Mouse (Mus musculus): Measurements from ENCODE around the gene Cep170b. TPM values are rescaled to one million over a fixed set of nuclear protein-coding genes. Genes with fewer than 3 reads are reported as not detected.
A peak's percentile ranks its signal among the peaks of the same experiment; 100 is the strongest.

Cep170b gene
- polyA plus RNA-seq, 1 experiment from 2014 or later: 25.0 TPM

GRCm38 (mm10) chr12:112706704-112707572 lies 13.3 kb upstream of the Cep170b start:
- H3K27ac ChIP-seq (replicated peaks): no peak overlapping the region
- peaks cover 14% of the 10 kb centered on the region for H3K4me1 ChIP-seq
- H3K36me3 ChIP-seq: no peaks in the 10 kb centered on the region
- H3K4me3 ChIP-seq (replicated peaks): peak overlapping the region; percentile 29
- peak overlapping the region; percentile 52 for H3K4me2 ChIP-seq (replicated peaks)
- H3K27me3 ChIP-seq: peaks cover 7% of the 10 kb centered on the region
- 13% methylated on average over 32 of the region's 32 CpGs for WGBS
- H3K9me3 ChIP-seq (replicated peaks): no peaks in the 10 kb centered on the region
- peak; percentile 70 for ATAC-seq (ENCODE audit: insufficient number of reproducible peaks, low FRiP score, low TSS enrichment, low read depth)
- H3K9ac ChIP-seq: no peak overlapping the region

GRCm38 (mm10) chr12:112707573-112707869 lies 12.7 kb upstream of the Cep170b start:
- H3K9me3 ChIP-seq (replicated peaks): no peaks in the 10 kb centered on the region
- peaks cover 7% of the 10 kb centered on the region for H3K27me3 ChIP-seq
- H3K36me3 ChIP-seq: no peaks in the 10 kb centered on the region
- peak; percentile 31; the same call in 1 of the 2 replicates for ATAC-seq (ENCODE audit: insufficient number of reproducible peaks, low FRiP score, low TSS enrichment, low read depth)
- H3K4me1 ChIP-seq: peaks cover 12% of the 10 kb centered on the region
- no peak overlapping the region for H3K9ac ChIP-seq
- WGBS: 27% methylated on average over 8 of the region's 8 CpGs
- H3K4me2 ChIP-seq (replicated peaks): peak overlapping the region; percentile 52
- no peak overlapping the region for H3K27ac ChIP-seq (replicated peaks)
- H3K4me3 ChIP-seq (replicated peaks): no peak overlapping the region

GRCm38 (mm10) chr12:112713984-112714383 lies 6.3 kb upstream of the Cep170b start:
- WGBS: 58% methylated on average over 3 of the region's 3 CpGs
- H3K4me3 ChIP-seq (replicated peaks): no peak overlapping the region
- no peak overlapping the region for H3K27ac ChIP-seq (replicated peaks)
- no peaks in the 10 kb centered on the region for H3K36me3 ChIP-seq
- no peaks in the 10 kb centered on the region for H3K9me3 ChIP-seq (replicated peaks)
- H3K27me3 ChIP-seq: no peaks in the 10 kb centered on the region; the same call in 1 of the 2 replicates
- no peak overlapping the region for H3K9ac ChIP-seq
- no peak for ATAC-seq (ENCODE audit: insufficient number of reproducible peaks, low FRiP score, low TSS enrichment, low read depth)
- no peak overlapping the region for H3K4me2 ChIP-seq (replicated peaks)
- H3K4me1 ChIP-seq: peaks cover 8% of the 10 kb centered on the region; the same call in 1 of the 2 replicates

DNA sequence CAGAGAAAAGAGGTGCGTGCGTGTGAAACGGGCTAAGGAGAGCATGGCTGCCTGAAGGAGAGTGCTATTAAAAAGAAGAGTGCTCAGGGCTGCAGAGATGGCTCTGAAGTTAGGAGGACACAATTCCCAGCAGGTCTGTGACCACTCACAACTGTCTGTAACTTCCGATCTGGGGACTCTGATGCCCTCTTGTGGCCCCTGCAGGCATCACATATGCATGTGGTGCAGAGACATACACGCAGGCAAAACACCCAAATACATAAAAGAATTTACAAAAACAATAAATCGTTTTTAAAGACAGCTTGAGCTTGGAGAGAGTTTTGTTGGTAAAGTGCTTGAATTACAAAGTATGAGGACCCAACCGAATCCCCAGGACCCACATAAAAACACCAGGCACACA lies 3.1 kb upstream of the Cep170b start:
- Histone ChIP-seq H3K27me3 (no peaks in the 10 kb centered on the region), H3K4me2 (replicated peaks) (no peak overlapping the region), H3K27ac (replicated peaks) (no peak overlapping the region), H3K4me3 (replicated peaks) (no peak overlapping the region), H3K4me1 (peaks cover 22% of the 10 kb centered on the region), H3K9ac (no peak overlapping the region), H3K36me3 (no peaks in the 10 kb centered on the region), H3K9me3 (replicated peaks) (no peaks in the 10 kb centered on the region)
- no peak for ATAC-seq (ENCODE audit: insufficient number of reproducible peaks, low FRiP score, low TSS enrichment, low read depth)
- WGBS: 24% methylated on average over 7 of the region's 7 CpGs

GRCm38 (mm10) chr12:112718995-112719394 lies 1.3 kb upstream of the Cep170b start:
- Histone ChIP-seq H3K27ac (replicated peaks) (no peak overlapping the region), H3K9me3 (replicated peaks) (no peaks in the 10 kb centered on the region)

DNA sequence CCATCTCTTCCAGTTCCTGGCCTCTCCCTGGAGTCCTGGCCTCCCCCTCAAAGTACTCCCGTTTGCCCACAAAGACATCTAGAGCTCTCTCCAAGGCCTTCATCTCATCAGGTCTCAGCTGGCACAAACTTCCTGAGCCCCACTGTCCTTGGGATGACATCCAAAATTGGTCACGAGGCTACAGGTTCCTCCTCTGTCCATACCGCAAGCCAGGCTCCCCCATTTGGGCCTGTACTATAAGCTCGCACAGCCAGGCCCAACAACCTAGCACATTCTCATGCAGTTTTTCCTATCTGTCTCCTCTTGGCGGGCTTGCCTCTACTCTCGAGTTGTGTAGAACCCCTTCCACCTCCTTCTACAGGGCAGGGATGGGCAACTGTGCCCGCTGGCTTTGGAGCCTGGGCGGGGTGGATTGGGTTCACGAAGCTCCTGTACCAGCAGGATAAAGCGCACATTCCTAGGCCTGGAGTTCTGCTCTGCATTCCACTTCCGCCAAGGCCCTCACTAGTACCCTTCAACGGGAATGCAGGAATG lies 702 bp downstream of the Cep170b start:
- 37% methylated on average over 12 of the region's 12 CpGs for WGBS
- no peak for ATAC-seq (ENCODE audit: insufficient number of reproducible peaks, low FRiP score, low TSS enrichment, low read depth)
- Histone ChIP-seq H3K27me3 (no peaks in the 10 kb centered on the region), H3K4me1 (peaks cover 38% of the 10 kb centered on the region), H3K4me3 (replicated peaks) (peak overlapping the region; percentile 85), H3K9ac (no peak overlapping the region), H3K27ac (replicated peaks) (peak overlapping the region; percentile 84), H3K36me3 (no peaks in the 10 kb centered on the region), H3K4me2 (replicated peaks) (peak overlapping the region; percentile 81), H3K9me3 (replicated peaks) (no peaks in the 10 kb centered on the region)

More at GRCm38 (mm10) chr12:112718995-112719394, 1.3 kb upstream of the Cep170b start:
- H3K36me3 ChIP-seq: no peaks in the 10 kb centered on the region
- H3K4me3 ChIP-seq (replicated peaks): no peak overlapping the region
- ATAC-seq (ENCODE audit: insufficient number of reproducible peaks, low FRiP score, low TSS enrichment, low read depth): no peak
- WGBS: 70% methylated on average over 5 of the region's 5 CpGs
- no peaks in the 10 kb centered on the region for H3K27me3 ChIP-seq
- H3K9ac ChIP-seq: no peak overlapping the region
- peaks cover 30% of the 10 kb centered on the region for H3K4me1 ChIP-seq
- no peak overlapping the region for H3K4me2 ChIP-seq (replicated peaks)

GRCm38 (mm10) chr12:112721424-112722239 lies 1.4 kb downstream of the Cep170b start:
- Histone ChIP-seq H3K27me3 (no peaks in the 10 kb centered on the region), H3K9ac (peak overlapping the region; percentile 78), H3K4me3 (replicated peaks) (peak overlapping the region; percentile 85), H3K36me3 (no peaks in the 10 kb centered on the region), H3K9me3 (replicated peaks) (no peaks in the 10 kb centered on the region), H3K4me1 (peaks cover 38% of the 10 kb centered on the region), H3K4me2 (replicated peaks) (peak overlapping the region; percentile 81), H3K27ac (replicated peaks) (peak overlapping the region; percentile 84)
- ATAC-seq (ENCODE audit: insufficient number of reproducible peaks, low FRiP score, low TSS enrichment, low read depth): peak; percentile 60
- 4% methylated on average over 46 of the region's 69 CpGs for WGBS

- WGBS: under 1% methylated on average over 68 of the region's 75 CpGs
- Histone ChIP-seq H3K4me3 (replicated peaks) (peak overlapping the region; percentile 85), H3K27ac (replicated peaks) (peak overlapping the region; percentile 84), H3K4me2 (replicated peaks) (peak overlapping the region; percentile 81), H3K27me3 (no peaks in the 10 kb centered on the region), H3K9ac (peak overlapping the region; percentile 78), H3K4me1 (peaks cover 38% of the 10 kb centered on the region), H3K36me3 (0 out of 2 replicates have a peak, but pooled peaks cover 1% of the 10 kb centered on the region), H3K9me3 (replicated peaks) (no peaks in the 10 kb centered on the region)
- peak; percentile 61 for ATAC-seq (ENCODE audit: insufficient number of reproducible peaks, low FRiP score, low TSS enrichment, low read depth)
Measured at GRCm38 (mm10) chr12:112722240-112723027, 2.2 kb downstream of the Cep170b start.

GRCm38 (mm10) chr12:112723028-112723330 lies 2.7 kb downstream of the Cep170b start:
- peak overlapping the region; percentile 84; the same call in 1 of the 2 replicates for H3K27ac ChIP-seq (replicated peaks)

GRCm38 (mm10) chr12:112723445-112723844 lies 3.2 kb downstream of the Cep170b start:
- no peaks in the 10 kb centered on the region for H3K9me3 ChIP-seq (replicated peaks)
- peak overlapping the region; percentile 81 for H3K4me2 ChIP-seq (replicated peaks)
- H3K36me3 ChIP-seq: 0 out of 2 replicates have a peak, but pooled peaks cover 3% of the 10 kb centered on the region
- WGBS: 81% methylated on average over 6 of the region's 6 CpGs
- no peak for ATAC-seq (ENCODE audit: insufficient number of reproducible peaks, low FRiP score, low TSS enrichment, low read depth)
- H3K27ac ChIP-seq (replicated peaks): 0 out of 2 replicates have a peak overlapping the region, but pooled peaks have one; percentile 84
- H3K9ac ChIP-seq: peak overlapping the region; percentile 78; the same call in 1 of the 2 replicates
- H3K4me1 ChIP-seq: peaks cover 38% of the 10 kb centered on the region
- H3K27me3 ChIP-seq: no peaks in the 10 kb centered on the region
- peak overlapping the region; percentile 85 for H3K4me3 ChIP-seq (replicated peaks)

More at GRCm38 (mm10) chr12:112723028-112723330, 2.7 kb downstream of the Cep170b start:
- Histone ChIP-seq H3K9me3 (replicated peaks) (no peaks in the 10 kb centered on the region), H3K36me3 (0 out of 2 replicates have a peak, but pooled peaks cover 3% of the 10 kb centered on the region), H3K27me3 (no peaks in the 10 kb centered on the region), H3K4me1 (peaks cover 38% of the 10 kb centered on the region), H3K9ac (peak overlapping the region; percentile 78), H3K4me2 (replicated peaks) (peak overlapping the region; percentile 81), H3K4me3 (replicated peaks) (peak overlapping the region; percentile 85)
- WGBS: 14% methylated on average over 5 of the region's 5 CpGs
- ATAC-seq (ENCODE audit: insufficient number of reproducible peaks, low FRiP score, low TSS enrichment, low read depth): no peak

All from embryonic facial prominence, embryonic 15.5 days (tissue).